Mouse (Mus musculus): Measurements from ENCODE around the gene Gfi1. TPM values are rescaled to one million over a fixed set of nuclear protein-coding genes. Genes with fewer than 3 reads are reported as not detected.

Gfi1 gene
- total and polyA plus RNA-seq, 3 experiments = 0.99 to 1.5 (median 1.4) TPM

- H3K9ac ChIP-seq (ENCODE audit: insufficient read depth, low read depth) = no peak overlapping the region
- H3K4me1 ChIP-seq (ENCODE audit: control insufficient read depth in 1 of 2, insufficient read depth in 2 of 2) = peaks cover 7 to 26% of the 10 kb centered on the region in 2 experiments
- in situ Hi-C loops (cut with MboI; ENCODE audit: low pct_ligation_motif_present, low pct_unique_long_range_greater_than_20kb, low sequenced_read_pairs) (no loop called here), dilution Hi-C loops (cut with MboI; ENCODE audit: extremely low pct_ligation_motif_present, extremely low pct_unique_long_range_greater_than_20kb, low sequenced_read_pairs) (no loop called here)
- no peak overlapping the region for H3K4me2 ChIP-seq (ENCODE audit: insufficient read depth, low read depth, poor library complexity, severe bottlenecking)
- no peak for DNase-seq (ENCODE audit: extremely low read depth)
- H3K36me3 ChIP-seq (replicated peaks in 1 of 2; ENCODE audit: control insufficient read depth in 1 of 2, insufficient read depth in 1 of 2, low read length in 1 of 2) = peaks cover 7 to 33% of the 10 kb centered on the region in 2 experiments
- H3K79me2 ChIP-seq (replicated peaks; ENCODE audit: control insufficient read depth, extremely low read depth, insufficient read depth, poor library complexity, severe bottlenecking) = no peaks in the 10 kb centered on the region
- no peak overlapping the region for H3K4me3 ChIP-seq (replicated peaks in 1 of 3; ENCODE audit: low read depth in 2 of 3, low read length in 2 of 3, poor library complexity in 1 of 3)
- H3K27ac ChIP-seq (ENCODE audit: insufficient read depth, low read depth) = no peak overlapping the region
- TF ChIP-seq TCF12 (IDR thresholded peaks at IDR 0.05; ENCODE audit: low read depth, low read length) = no peak
- no peak for TF ChIP-seq RAD21 (IDR thresholded peaks at IDR 0.05; ENCODE audit: low read depth, low read length)
- TF ChIP-seq ZC3H11A (IDR thresholded peaks at IDR 0.05; ENCODE audit: low read depth, low read length) = no peak
- TF ChIP-seq CTCF (conservative IDR thresholded peaks at IDR 0.05 in 1 of 2, IDR thresholded peaks at IDR 0.05 in 1 of 2; ENCODE audit: low read depth in 2 of 2, low read length in 2 of 2) = no peak
- no peak for TF ChIP-seq USF2 (conservative IDR thresholded peaks at IDR 0.05; ENCODE audit: low read depth, low read length)
- TF ChIP-seq EP300 (IDR thresholded peaks at IDR 0.05; ENCODE audit: low read length) = no peak
- no peak for TF ChIP-seq NELFE (IDR thresholded peaks at IDR 0.05; ENCODE audit: low read depth, low read length)
- no peak for TF ChIP-seq MXI1 (IDR thresholded peaks at IDR 0.05; ENCODE audit: low read depth, low read length)
- TF ChIP-seq HCFC1 (IDR thresholded peaks at IDR 0.05; ENCODE audit: low read depth, low read length) = no peak
- no peaks in the 10 kb centered on the region for H3K27me3 ChIP-seq (replicated peaks)
- H3K9me3 ChIP-seq (replicated peaks; ENCODE audit: low read length) = peaks cover 40% of the 10 kb centered on the region
These were observed 6.0 kb downstream of the Gfi1 start for GRCm38 (mm10) chr5:107719786-107720185.

- dilution Hi-C loops (cut with MboI; ENCODE audit: extremely low pct_ligation_motif_present, extremely low pct_unique_long_range_greater_than_20kb, low sequenced_read_pairs) = no loop called here
- no peaks in the 10 kb centered on the region for H3K27me3 ChIP-seq (replicated peaks)
- H3K9ac ChIP-seq (ENCODE audit: insufficient read depth, low read depth) = no peak overlapping the region
- DNase-seq (ENCODE audit: extremely low read depth) = no peak
- TF ChIP-seq SIN3A (IDR thresholded peaks at IDR 0.05; ENCODE audit: low read length) (no peak), E2F4 (IDR thresholded peaks at IDR 0.05; ENCODE audit: insufficient replicate concordance, low read depth, low read length) (no peak), TBP (conservative IDR thresholded peaks at IDR 0.05; ENCODE audit: low read depth, low read length) (no peak), CHD1 (IDR thresholded peaks at IDR 0.05; ENCODE audit: low read depth, low read length) (no peak), RCOR1 (conservative IDR thresholded peaks at IDR 0.05; ENCODE audit: low read depth, low read length) (no peak), PAX5 (IDR thresholded peaks at IDR 0.05; ENCODE audit: low read length) (no peak), MYC (IDR thresholded peaks at IDR 0.05; ENCODE audit: low read depth, low read length) (no peak), POLR2A (IDR thresholded peaks at IDR 0.05; ENCODE audit: low read depth, low read length) (no peak), ZKSCAN1 (IDR thresholded peaks at IDR 0.05; ENCODE audit: borderline replicate concordance, low read depth, low read length) (no peak), CHD2 (IDR thresholded peaks at IDR 0.05; ENCODE audit: low read length) (no peak), POLR2AphosphoS2 (IDR thresholded peaks at IDR 0.05; ENCODE audit: low read depth, low read length) (no peak), ETS1 (conservative IDR thresholded peaks at IDR 0.05; ENCODE audit: low read depth, low read length) (no peak), CTCF (conservative IDR thresholded peaks at IDR 0.05 in 1 of 2, IDR thresholded peaks at IDR 0.05 in 1 of 2; ENCODE audit: low read depth in 2 of 2, low read length in 2 of 2) (no peak), MEF2A (IDR thresholded peaks at IDR 0.05; ENCODE audit: borderline replicate concordance, low read depth, low read length) (no peak), USF2 (conservative IDR thresholded peaks at IDR 0.05; ENCODE audit: low read depth, low read length) (no peak), HCFC1 (IDR thresholded peaks at IDR 0.05; ENCODE audit: low read depth, low read length) (no peak), GABPA (IDR thresholded peaks at IDR 0.05; ENCODE audit: insufficient replicate concordance, low read depth, low read length) (no peak), MXI1 (IDR thresholded peaks at IDR 0.05; ENCODE audit: low read depth, low read length) (no peak), ZC3H11A (IDR thresholded peaks at IDR 0.05; ENCODE audit: low read depth, low read length) (no peak)
- H3K4me3 ChIP-seq (replicated peaks in 1 of 3; ENCODE audit: low read depth in 2 of 3, low read length in 2 of 3, poor library complexity in 1 of 3) = peak overlapping the region in 1 of 3 experiments; percentile 47
- in situ Hi-C loops (cut with MboI; ENCODE audit: low pct_ligation_motif_present, low pct_unique_long_range_greater_than_20kb, low sequenced_read_pairs) = no loop called here
- H3K27ac ChIP-seq (ENCODE audit: insufficient read depth, low read depth) = no peak overlapping the region
- H3K4me1 ChIP-seq (ENCODE audit: control insufficient read depth in 1 of 2, insufficient read depth in 2 of 2) = peaks cover 7 to 32% of the 10 kb centered on the region in 2 experiments
- no peak overlapping the region for H3K4me2 ChIP-seq (ENCODE audit: insufficient read depth, low read depth, poor library complexity, severe bottlenecking)
- H3K36me3 ChIP-seq (replicated peaks in 1 of 2; ENCODE audit: control insufficient read depth in 1 of 2, insufficient read depth in 1 of 2, low read length in 1 of 2) = peaks cover 7 to 33% of the 10 kb centered on the region in 2 experiments
- H3K9me3 ChIP-seq (replicated peaks; ENCODE audit: low read length) = peaks cover 35% of the 10 kb centered on the region
- H3K79me2 ChIP-seq (replicated peaks; ENCODE audit: control insufficient read depth, extremely low read depth, insufficient read depth, poor library complexity, severe bottlenecking) = no peaks in the 10 kb centered on the region
These were observed 6.6 kb downstream of the Gfi1 start for GRCm38 (mm10) chr5:107719209-107719608.

Data from CH12.LX (cell line).